Mouse (Mus musculus): ENCODE results near the gene Chaf1a. TPM values are rescaled to one million over a fixed set of nuclear protein-coding genes. Genes with fewer than 3 reads are reported as not detected.
A peak's percentile ranks its signal among the peaks of the same experiment; 100 is the strongest.

Gene Chaf1a
- polyA plus RNA-seq, 1 experiment from 2014 or later, result 3.0 TPM

GRCm38 (mm10) chr17:56111864-56112263, 71.6 kb downstream of the Chaf1a start:
- no peaks in the 10 kb centered on the region for H3K27me3 ChIP-seq (replicated peaks; ENCODE audit: insufficient read depth, low read length)
- H3K9me3 ChIP-seq (ENCODE audit: low read length), result no peaks in the 10 kb centered on the region
- WGBS, result 47% methylated on average over 5 of the region's 5 CpGs
- no peak overlapping the region for H3K9ac ChIP-seq (replicated peaks; ENCODE audit: low read depth)
- no peaks in the 10 kb centered on the region for H3K4me1 ChIP-seq (ENCODE audit: insufficient read depth, low read depth, low read length)
- H3K27ac ChIP-seq (ENCODE audit: low read length), result no peak overlapping the region
- no peak for TF ChIP-seq EP300 (IDR thresholded peaks at IDR 0.05)
- TF ChIP-seq CTCF (IDR thresholded peaks at IDR 0.05), result peak; percentile 87
- H3K4me3 ChIP-seq (ENCODE audit: low read depth, low read length), result no peak overlapping the region
- no peak overlapping the region for H3K4me2 ChIP-seq (replicated peaks; ENCODE audit: low read depth, low read length)
- ATAC-seq, result peak; percentile 25
- no peaks in the 10 kb centered on the region; the same call in 1 of the 2 replicates for H3K36me3 ChIP-seq (ENCODE audit: insufficient read depth, low read length)
- DNase-seq (ENCODE audit: low spot score), result peak; percentile 82

DNA sequence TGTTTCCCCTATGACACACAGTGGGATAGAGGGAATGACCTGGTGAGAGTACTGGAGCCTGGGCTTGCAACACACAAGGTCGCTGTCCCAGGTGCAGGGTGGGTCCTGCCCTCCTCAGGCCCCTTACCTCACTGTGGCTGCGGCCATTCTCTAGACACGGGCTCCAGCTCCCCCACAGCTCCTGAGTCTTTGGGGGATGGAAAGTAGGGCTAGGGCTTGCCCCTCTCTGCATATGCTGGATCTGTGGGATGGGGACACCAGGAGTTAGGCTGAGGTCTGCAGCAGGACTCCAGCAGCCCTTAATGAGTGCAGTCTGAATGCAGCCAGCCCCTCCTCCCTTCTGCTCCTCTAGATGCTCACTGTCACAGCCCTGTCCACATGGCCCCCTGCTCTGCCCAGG, 72.5 kb downstream of the Chaf1a start:
- 80% methylated on average over 3 of the region's 3 CpGs for WGBS
- TF ChIP-seq EP300 (IDR thresholded peaks at IDR 0.05), result no peak
- TF ChIP-seq CTCF (IDR thresholded peaks at IDR 0.05), result no peak
- Histone ChIP-seq H3K27ac (ENCODE audit: low read length) (no peak overlapping the region), H3K4me2 (replicated peaks; ENCODE audit: low read depth, low read length) (no peak overlapping the region), H3K9ac (replicated peaks; ENCODE audit: low read depth) (no peak overlapping the region), H3K27me3 (replicated peaks; ENCODE audit: insufficient read depth, low read length) (no peaks in the 10 kb centered on the region), H3K9me3 (ENCODE audit: low read length) (no peaks in the 10 kb centered on the region), H3K4me1 (ENCODE audit: insufficient read depth, low read depth, low read length) (no peaks in the 10 kb centered on the region), H3K36me3 (ENCODE audit: insufficient read depth, low read length) (no peaks in the 10 kb centered on the region; the same call in 1 of the 2 replicates), H3K4me3 (ENCODE audit: low read depth, low read length) (no peak overlapping the region)
- no peak for ATAC-seq
- no peak for DNase-seq (ENCODE audit: low spot score)

GRCm38 (mm10) chr17:56116193-56116592, 76.0 kb downstream of the Chaf1a start:
- WGBS, result 73% methylated on average over 10 of the region's 10 CpGs
- Histone ChIP-seq H3K4me1 (ENCODE audit: insufficient read depth, low read depth, low read length) (no peaks in the 10 kb centered on the region; the same call in 1 of the 2 replicates), H3K27ac (ENCODE audit: low read length) (no peak overlapping the region), H3K4me2 (replicated peaks; ENCODE audit: low read depth, low read length) (no peak overlapping the region), H3K36me3 (ENCODE audit: insufficient read depth, low read length) (no peaks in the 10 kb centered on the region; the same call in 1 of the 2 replicates), H3K9ac (replicated peaks; ENCODE audit: low read depth) (no peak overlapping the region), H3K4me3 (ENCODE audit: low read depth, low read length) (no peak overlapping the region), H3K27me3 (replicated peaks; ENCODE audit: insufficient read depth, low read length) (no peaks in the 10 kb centered on the region; the same call in 1 of the 2 replicates), H3K9me3 (ENCODE audit: low read length) (no peaks in the 10 kb centered on the region)
- ATAC-seq (no peak), DNase-seq (ENCODE audit: low spot score) (no peak)
- TF ChIP-seq EP300 (IDR thresholded peaks at IDR 0.05), result no peak
- no peak for TF ChIP-seq CTCF (IDR thresholded peaks at IDR 0.05)

DNA sequence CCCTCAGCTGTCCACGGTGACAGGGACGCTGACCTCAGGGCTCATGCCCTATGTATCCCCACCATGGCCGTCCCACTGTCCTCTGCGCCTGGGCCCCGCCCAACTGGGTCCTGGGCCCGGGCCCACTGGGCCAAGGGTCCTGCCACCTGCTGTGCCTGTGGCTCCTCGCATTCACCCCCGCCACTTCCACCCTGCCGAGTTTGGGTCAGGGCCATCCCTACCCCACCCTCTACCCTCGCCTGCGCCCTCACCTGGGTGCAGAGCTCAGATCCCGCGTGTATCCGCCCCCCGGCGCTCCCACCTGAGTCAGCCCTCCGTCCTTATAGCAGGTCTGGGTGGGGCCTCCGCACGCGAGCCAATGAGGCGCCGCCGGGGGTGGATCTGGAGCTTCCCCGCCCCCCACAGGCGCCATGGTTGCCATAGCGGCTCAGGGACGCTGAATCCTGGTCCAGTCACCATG, 77.0 kb downstream of the Chaf1a start, which contains the start of gene Plin5:
Gene Plin5, minus strand, starts transcription at position 346 of the 460 bp plus-strand sequence.
- peak within 1 kb of the TSS; percentile 14; the same call in 1 of the 2 replicates for H3K4me3 ChIP-seq (ENCODE audit: low read depth, low read length)
- 5% methylated on average over 24 of the region's 27 CpGs for WGBS
- peak; percentile 72 for ATAC-seq
- peak within 1 kb of the TSS; percentile 52 for H3K4me2 ChIP-seq (replicated peaks; ENCODE audit: low read depth, low read length)
- H3K27me3 ChIP-seq (replicated peaks; ENCODE audit: insufficient read depth, low read length), result no peaks in the 10 kb centered on the region; the same call in 1 of the 2 replicates
- no peaks in the 10 kb centered on the region; the same call in 1 of the 2 replicates for H3K36me3 ChIP-seq (ENCODE audit: insufficient read depth, low read length)
- H3K4me1 ChIP-seq (ENCODE audit: insufficient read depth, low read depth, low read length), result no peaks in the 10 kb centered on the region; the same call in 1 of the 2 replicates
- H3K9me3 ChIP-seq (ENCODE audit: low read length), result peaks cover 1% of the 10 kb centered on the region; the same call in 1 of the 2 replicates
- H3K9ac ChIP-seq (replicated peaks; ENCODE audit: low read depth), result no peak within 1 kb of the TSS
- no peak within 1 kb of the TSS for H3K27ac ChIP-seq (ENCODE audit: low read length)
- peak; percentile 55 for DNase-seq (ENCODE audit: low spot score)
- TF ChIP-seq EP300 (IDR thresholded peaks at IDR 0.05) (no peak), CTCF (IDR thresholded peaks at IDR 0.05) (no peak)

DNA sequence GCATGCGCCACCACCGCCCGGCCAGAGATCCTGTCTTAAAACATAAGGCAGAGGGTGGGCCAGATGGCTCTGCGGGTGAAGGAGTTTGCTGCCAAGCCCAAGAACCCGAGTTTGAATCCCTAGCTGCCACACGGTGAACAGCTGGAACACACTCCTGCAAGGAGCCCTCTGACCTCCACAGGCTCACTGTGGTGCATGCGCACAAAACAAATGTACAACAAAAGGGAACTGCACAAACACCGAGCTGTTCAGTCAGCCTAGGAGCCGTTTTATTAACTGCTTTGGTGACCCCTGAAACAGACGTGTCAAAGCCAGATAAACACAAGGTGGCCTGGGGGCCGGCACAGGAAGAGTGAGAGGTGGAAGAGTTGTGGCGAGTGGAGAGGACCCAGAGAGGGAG, 79.2 kb downstream of the Chaf1a start:
- peak overlapping the region; percentile 16 for H3K4me3 ChIP-seq (ENCODE audit: low read depth, low read length)
- DNase-seq (ENCODE audit: low spot score), result no peak
- no peak for TF ChIP-seq CTCF (IDR thresholded peaks at IDR 0.05)
- TF ChIP-seq EP300 (IDR thresholded peaks at IDR 0.05), result no peak
- peaks cover 7% of the 10 kb centered on the region for H3K27me3 ChIP-seq (replicated peaks; ENCODE audit: insufficient read depth, low read length)
- no peak for ATAC-seq
- H3K4me2 ChIP-seq (replicated peaks; ENCODE audit: low read depth, low read length), result peak overlapping the region; percentile 47
- no peak overlapping the region for H3K9ac ChIP-seq (replicated peaks; ENCODE audit: low read depth)
- no peaks in the 10 kb centered on the region; the same call in 1 of the 2 replicates for H3K4me1 ChIP-seq (ENCODE audit: insufficient read depth, low read depth, low read length)
- no peaks in the 10 kb centered on the region for H3K36me3 ChIP-seq (ENCODE audit: insufficient read depth, low read length)
- WGBS, result 33% methylated on average over 12 of the region's 12 CpGs
- H3K27ac ChIP-seq (ENCODE audit: low read length), result no peak overlapping the region
- peaks cover 6% of the 10 kb centered on the region; the same call in 1 of the 2 replicates for H3K9me3 ChIP-seq (ENCODE audit: low read length)

GRCm38 (mm10) chr17:56119981-56120880, 80.0 kb downstream of the Chaf1a start:
- TF ChIP-seq EP300 (IDR thresholded peaks at IDR 0.05) (no peak), CTCF (IDR thresholded peaks at IDR 0.05) (no peak)
- WGBS, result 4% methylated on average over 66 of the region's 66 CpGs
- Histone ChIP-seq H3K9me3 (ENCODE audit: low read length) (peaks cover 6% of the 10 kb centered on the region; the same call in 1 of the 2 replicates), H3K4me1 (ENCODE audit: insufficient read depth, low read depth, low read length) (no peaks in the 10 kb centered on the region; the same call in 1 of the 2 replicates), H3K4me3 (ENCODE audit: low read depth, low read length) (peak overlapping the region; percentile 16), H3K36me3 (ENCODE audit: insufficient read depth, low read length) (no peaks in the 10 kb centered on the region), H3K27me3 (replicated peaks; ENCODE audit: insufficient read depth, low read length) (peaks cover 7% of the 10 kb centered on the region), H3K27ac (ENCODE audit: low read length) (no peak overlapping the region), H3K9ac (replicated peaks; ENCODE audit: low read depth) (no peak overlapping the region), H3K4me2 (replicated peaks; ENCODE audit: low read depth, low read length) (peak overlapping the region; percentile 47)
- DNase-seq (ENCODE audit: low spot score) (no peak), ATAC-seq (0 out of 2 replicates have a peak, but pooled peaks have one; percentile 11)

Data from lung, postnatal 0 days (tissue).